Mouse (Mus musculus): ENCODE data around the gene Cdh1. TPM values are rescaled to one million over a fixed set of nuclear protein-coding genes. Genes with fewer than 3 reads are reported as not detected.
A peak's percentile ranks its signal among the peaks of the same experiment; 100 is the strongest.

Gene Cdh1
- polyA plus RNA-seq (2012; ENCODE audit: insufficient read depth, insufficient read length, low replicate concordance, missing spikeins): not detected in 2 replicates

GRCm38 (mm10) chr8:106603131-106603819 is at the start of gene Cdh1:
Cdh1 (plus strand) TSS chr8:106603351.
- 2% methylated on average over 53 of the region's 53 CpGs for WGBS

DNA sequence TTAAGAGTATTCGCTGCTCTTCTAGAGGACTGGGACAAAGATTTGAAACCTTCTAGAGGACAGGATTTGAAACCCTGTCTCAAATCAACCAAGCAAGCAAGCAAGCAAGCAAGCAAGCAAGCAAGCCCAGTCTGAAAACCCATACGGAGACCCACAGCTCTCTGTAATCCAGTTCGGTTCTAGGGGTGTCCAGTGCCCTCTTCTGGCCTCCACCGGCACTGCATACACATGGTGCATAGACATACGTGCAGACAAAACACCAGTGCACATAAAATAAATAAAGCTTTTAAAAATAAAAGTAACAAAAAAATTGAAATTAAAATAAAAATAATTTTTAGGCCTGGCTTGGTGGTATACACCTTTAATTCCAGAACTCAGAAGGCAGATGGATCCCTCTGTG is 49.1 kb upstream of the Cdh1 start:
- no peak for TF ChIP-seq CTCF (IDR thresholded peaks at IDR 0.05; ENCODE audit: insufficient read depth, low read depth, low read length)
- TF ChIP-seq POLR2A (IDR thresholded peaks at IDR 0.05; ENCODE audit: insufficient read depth, low read depth, low read length): no peak
- WGBS: 96% methylated on average over 5 of the region's 5 CpGs
- Histone ChIP-seq H3K4me1 (ENCODE audit: control insufficient read depth, insufficient read depth, low read length) (no peaks in the 10 kb centered on the region), H3K27ac (ENCODE audit: insufficient read depth, low read depth, low read length) (no peak overlapping the region), H3K4me3 (ENCODE audit: insufficient read depth, low read depth, low read length) (no peak overlapping the region)

More at GRCm38 (mm10) chr8:106603131-106603819, at the start of gene Cdh1:
- H3K4me1 ChIP-seq (ENCODE audit: control insufficient read depth, insufficient read depth, low read length): peaks cover 12% of the 10 kb centered on the region
- H3K27ac ChIP-seq (ENCODE audit: insufficient read depth, low read depth, low read length): no peak within 1 kb of the TSS
- H3K4me3 ChIP-seq (ENCODE audit: insufficient read depth, low read depth, low read length): peak within 1 kb of the TSS; percentile 40
- no peak for TF ChIP-seq CTCF (IDR thresholded peaks at IDR 0.05; ENCODE audit: insufficient read depth, low read depth, low read length)
- no peak for TF ChIP-seq POLR2A (IDR thresholded peaks at IDR 0.05; ENCODE audit: insufficient read depth, low read depth, low read length)

DNA sequence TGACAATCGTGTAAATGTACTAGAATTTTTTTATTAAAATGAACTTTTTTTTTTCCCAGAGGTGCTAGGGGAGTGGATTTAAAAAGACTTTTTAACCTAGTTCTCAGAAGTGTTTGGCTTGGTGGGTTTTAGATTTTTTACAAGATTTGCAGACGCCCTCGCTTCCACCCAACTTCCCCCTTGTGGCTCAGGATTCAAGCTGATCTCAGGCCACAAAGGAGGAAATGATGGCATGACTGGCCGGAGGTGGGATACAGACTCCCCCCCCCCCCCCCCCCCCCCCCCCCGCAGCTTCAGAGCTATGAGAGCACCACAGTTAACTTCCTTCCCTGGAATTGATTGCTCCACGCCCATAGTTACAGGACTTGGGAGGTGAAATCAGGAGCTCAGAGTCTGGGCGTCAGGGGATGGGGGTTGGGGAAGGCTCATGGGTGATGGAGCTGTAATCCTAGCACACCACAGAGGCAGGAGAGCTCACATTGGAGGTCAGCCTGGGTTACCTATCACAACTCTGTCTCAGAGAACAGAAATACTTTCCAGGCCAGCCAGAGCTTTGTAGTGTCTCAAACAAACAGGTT is 47.0 kb upstream of the Cdh1 start:
- 80% methylated on average over 6 of the region's 7 CpGs for WGBS
- no peak overlapping the region for H3K27ac ChIP-seq (ENCODE audit: insufficient read depth, low read depth, low read length)
- H3K4me1 ChIP-seq (ENCODE audit: control insufficient read depth, insufficient read depth, low read length): no peaks in the 10 kb centered on the region
- TF ChIP-seq CTCF (IDR thresholded peaks at IDR 0.05; ENCODE audit: insufficient read depth, low read depth, low read length) (no peak), POLR2A (IDR thresholded peaks at IDR 0.05; ENCODE audit: insufficient read depth, low read depth, low read length) (no peak)
- no peak overlapping the region for H3K4me3 ChIP-seq (ENCODE audit: insufficient read depth, low read depth, low read length)

DNA sequence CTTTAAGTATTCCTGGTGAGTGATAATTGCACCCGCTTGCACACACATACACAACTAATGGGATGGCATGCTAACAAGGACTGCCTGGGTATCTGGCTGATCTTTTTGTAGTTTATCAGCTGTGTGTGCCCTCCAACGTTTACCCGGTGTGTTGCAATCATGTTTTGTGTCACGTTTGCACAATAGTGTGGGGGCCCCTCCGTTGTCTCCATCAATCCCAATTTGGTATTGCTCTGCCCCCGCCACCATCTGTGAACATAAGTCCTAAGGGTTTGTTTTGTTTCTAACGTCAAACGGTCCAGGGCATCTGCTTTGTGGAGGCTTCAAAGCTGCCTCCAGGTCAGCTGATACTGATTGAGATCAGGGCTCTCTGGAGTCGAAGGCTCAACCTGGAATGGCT is 43.3 kb upstream of the Cdh1 start:
- WGBS: 76% methylated on average over 9 of the region's 9 CpGs
- no peak for TF ChIP-seq CTCF (IDR thresholded peaks at IDR 0.05; ENCODE audit: insufficient read depth, low read depth, low read length)
- TF ChIP-seq POLR2A (IDR thresholded peaks at IDR 0.05; ENCODE audit: insufficient read depth, low read depth, low read length): no peak
- no peaks in the 10 kb centered on the region for H3K4me1 ChIP-seq (ENCODE audit: control insufficient read depth, insufficient read depth, low read length)
- no peak overlapping the region for H3K4me3 ChIP-seq (ENCODE audit: insufficient read depth, low read depth, low read length)
- no peak overlapping the region for H3K27ac ChIP-seq (ENCODE audit: insufficient read depth, low read depth, low read length)

GRCm38 (mm10) chr8:106561097-106561865 is 41.9 kb upstream of the Cdh1 start:
- WGBS: 37% methylated on average over 21 of the region's 21 CpGs
- H3K4me1 ChIP-seq (ENCODE audit: control insufficient read depth, insufficient read depth, low read length): no peaks in the 10 kb centered on the region
- no peak overlapping the region for H3K4me3 ChIP-seq (ENCODE audit: insufficient read depth, low read depth, low read length)

DNA sequence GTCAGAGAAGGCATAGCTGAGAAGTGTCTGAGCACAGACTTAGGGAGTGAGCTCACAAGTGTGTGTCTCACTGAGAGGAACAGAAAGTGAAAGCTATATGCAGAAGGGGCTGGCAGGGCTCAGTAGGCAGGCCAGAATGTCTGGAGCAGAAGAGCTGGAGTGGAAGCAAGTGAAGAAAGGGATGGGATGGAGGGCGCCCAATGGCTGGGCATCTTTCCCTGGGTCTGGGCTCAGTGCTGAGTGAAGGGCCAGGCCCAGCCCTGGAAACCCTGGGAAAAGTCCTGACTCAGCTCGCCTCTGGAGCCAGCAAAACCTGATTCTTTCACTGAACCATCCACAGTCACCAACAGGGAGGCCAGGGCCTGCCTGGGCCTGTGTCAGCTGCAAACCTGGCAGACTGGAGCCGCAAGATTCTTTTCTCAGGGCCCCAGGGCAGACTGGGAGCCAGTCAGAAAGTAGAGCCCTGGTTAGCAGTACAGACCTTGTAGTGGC is 39.4 kb upstream of the Cdh1 start:
- Histone ChIP-seq H3K4me1 (ENCODE audit: control insufficient read depth, insufficient read depth, low read length) (no peaks in the 10 kb centered on the region), H3K4me3 (ENCODE audit: insufficient read depth, low read depth, low read length) (no peak overlapping the region), H3K27ac (ENCODE audit: insufficient read depth, low read depth, low read length) (no peak overlapping the region)
- TF ChIP-seq CTCF (IDR thresholded peaks at IDR 0.05; ENCODE audit: insufficient read depth, low read depth, low read length) (no peak), POLR2A (IDR thresholded peaks at IDR 0.05; ENCODE audit: insufficient read depth, low read depth, low read length) (no peak)
- WGBS: 98% methylated on average over 3 of the region's 3 CpGs

More at GRCm38 (mm10) chr8:106561097-106561865, 41.9 kb upstream of the Cdh1 start:
- no peak overlapping the region for H3K27ac ChIP-seq (ENCODE audit: insufficient read depth, low read depth, low read length)
- TF ChIP-seq CTCF (IDR thresholded peaks at IDR 0.05; ENCODE audit: insufficient read depth, low read depth, low read length): peak; percentile 52; the same call in 1 of the 2 replicates
- TF ChIP-seq POLR2A (IDR thresholded peaks at IDR 0.05; ENCODE audit: insufficient read depth, low read depth, low read length): no peak

DNA sequence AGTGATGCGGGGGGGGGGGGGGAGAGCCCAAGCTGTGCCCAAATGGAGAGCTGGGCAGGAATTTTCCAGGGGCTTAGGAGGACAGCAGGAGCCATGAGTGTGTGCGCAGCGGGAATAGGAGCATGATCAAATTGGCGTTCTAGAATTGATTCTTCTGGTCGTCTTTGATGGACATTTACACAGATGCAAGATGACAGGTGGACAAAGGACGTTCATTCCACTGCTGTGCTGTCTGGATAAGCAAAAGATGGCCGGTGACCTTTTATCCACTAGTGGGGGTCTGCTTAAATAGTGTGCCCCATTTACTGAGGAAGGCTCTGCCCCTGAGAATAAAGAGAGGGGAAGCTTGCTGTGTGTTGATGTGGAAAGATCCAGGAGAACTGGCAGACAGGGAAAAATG is 34.1 kb upstream of the Cdh1 start:
- no peak overlapping the region for H3K27ac ChIP-seq (ENCODE audit: insufficient read depth, low read depth, low read length)

GRCm38 (mm10) chr8:106570386-106570785 is 32.8 kb upstream of the Cdh1 start:
- WGBS: 95% methylated on average over 4 of the region's 4 CpGs
- no peak overlapping the region for H3K4me3 ChIP-seq (ENCODE audit: insufficient read depth, low read depth, low read length)
- TF ChIP-seq POLR2A (IDR thresholded peaks at IDR 0.05; ENCODE audit: insufficient read depth, low read depth, low read length) (no peak), CTCF (IDR thresholded peaks at IDR 0.05; ENCODE audit: insufficient read depth, low read depth, low read length) (no peak)

More for the DNA sequence above, 34.1 kb upstream of the Cdh1 start:
- Histone ChIP-seq H3K4me1 (ENCODE audit: control insufficient read depth, insufficient read depth, low read length) (no peaks in the 10 kb centered on the region), H3K4me3 (ENCODE audit: insufficient read depth, low read depth, low read length) (no peak overlapping the region)
- TF ChIP-seq POLR2A (IDR thresholded peaks at IDR 0.05; ENCODE audit: insufficient read depth, low read depth, low read length) (no peak), CTCF (IDR thresholded peaks at IDR 0.05; ENCODE audit: insufficient read depth, low read depth, low read length) (no peak)
- 68% methylated on average over 7 of the region's 7 CpGs for WGBS

More at GRCm38 (mm10) chr8:106570386-106570785, 32.8 kb upstream of the Cdh1 start:
- Histone ChIP-seq H3K4me1 (ENCODE audit: control insufficient read depth, insufficient read depth, low read length) (no peaks in the 10 kb centered on the region), H3K27ac (ENCODE audit: insufficient read depth, low read depth, low read length) (no peak overlapping the region)
